Comparison of ENCODE assay signal across 18 mouse cellular contexts in genomic region chr1:184622462-184622861, GRCm38 (mm10).
DNase-seq lines count a peak whose midpoint lies in the region; ATAC-seq and TF ChIP-seq lines count a peak whose summit lies in the region.
"Had no signal": no experiment of that assay in that cellular context is flagged by ENCODE, and none has a peak within 500 bp of the region (broad histone marks: within the 10 kb centered on the region; RNA-seq: fewer than 3 reads in every experiment).

No protein-coding gene starts in this region.

- H3K9me3 ChIP-seq in intestine, embryonic 15.5 days: no peaks in the 10 kb centered on the region
- no peaks in the 10 kb centered on the region for H3K9me3 ChIP-seq in intestine, postnatal 0 days (ENCODE audit: control insufficient read depth)
- H3K9me3 ChIP-seq in lung, postnatal 0 days (ENCODE audit: low read length): no peaks in the 10 kb centered on the region
- no peaks in the 10 kb centered on the region for H3K9me3 ChIP-seq in stomach, postnatal 0 days (ENCODE audit: control insufficient read depth, low read length)
- H3K9me3 ChIP-seq: embryonic facial prominence, embryonic 12.5 days; heart, embryonic 10.5 days; hindbrain, embryonic 15.5 days; limb, embryonic 13.5 days; midbrain, embryonic 12.5 days had no signal

- no peak for TF ChIP-seq CTCF in intestine, postnatal 0 days (IDR thresholded peaks at IDR 0.05; ENCODE audit: low read depth)
- TF ChIP-seq CTCF in lung, postnatal 0 days (IDR thresholded peaks at IDR 0.05): no peak
- no peak for TF ChIP-seq CTCF in stomach, postnatal 0 days (IDR thresholded peaks at IDR 0.05; ENCODE audit: low read depth)

- H3K4me3 ChIP-seq in intestine, embryonic 15.5 days (replicated peaks): no peak overlapping the region
- no peak overlapping the region for H3K4me3 ChIP-seq in intestine, postnatal 0 days (ENCODE audit: low read depth, low read length)
- no peak overlapping the region for H3K4me3 ChIP-seq in lung, postnatal 0 days (ENCODE audit: low read depth, low read length)
- no peak overlapping the region for H3K4me3 ChIP-seq in stomach, postnatal 0 days (ENCODE audit: low read depth, low read length)
- H3K4me3 ChIP-seq: embryonic facial prominence, embryonic 12.5 days; heart, embryonic 10.5 days; hindbrain, embryonic 15.5 days; limb, embryonic 13.5 days; midbrain, embryonic 12.5 days had no signal

- peak; percentile 31; the same call in 1 of the 2 replicates for ATAC-seq in intestine, embryonic 15.5 days
- no peak for ATAC-seq in intestine, postnatal 0 days
- peak; percentile 69 for ATAC-seq in lung, postnatal 0 days
- ATAC-seq in stomach, postnatal 0 days (ENCODE audit: low FRiP score, low TSS enrichment): peak; percentile 24; the same call in 1 of the 2 replicates
- ATAC-seq: forebrain, embryonic 14.5 days had no signal

- DNase-seq in lung, postnatal 0 days (ENCODE audit: low spot score): peak; percentile 39
- DNase-seq in lung, adult 18-20 months: no peak
- peak; percentile 25 for DNase-seq in lung, postnatal 10 days
- no peak for DNase-seq in stomach, postnatal 0 days (ENCODE audit: low spot score)
- no peak for DNase-seq in embryo, embryonic 10.5 days (ENCODE audit: low spot score)
- DNase-seq in heart, adult 9 months (ENCODE audit: low spot score in 2 of 2): no peak
- DNase-seq: cerebellum, adult 8-10 months; gastrocnemius, postnatal 25 days; kidney, adult 8-10 months; right cerebral cortex, postnatal 4 days had no signal

- no peak for TF ChIP-seq EP300 in lung, postnatal 0 days (IDR thresholded peaks at IDR 0.05)
- TF ChIP-seq EP300 in stomach, postnatal 0 days (optimal IDR thresholded peaks at IDR 0.05): no peak

- 53% methylated on average over 3 of the region's 3 CpGs for WGBS in intestine, embryonic 15.5 days
- WGBS in intestine, postnatal 0 days: 81% methylated on average over 3 of the region's 3 CpGs
- 59% methylated on average over 3 of the region's 3 CpGs for WGBS in lung, postnatal 0 days
- 55% methylated on average over 3 of the region's 3 CpGs for WGBS in stomach, postnatal 0 days

- H3K27me3 ChIP-seq in intestine, embryonic 15.5 days (replicated peaks): no peaks in the 10 kb centered on the region
- H3K27me3 ChIP-seq in intestine, postnatal 0 days (replicated peaks; ENCODE audit: control insufficient read depth, insufficient read depth, low read length): no peaks in the 10 kb centered on the region
- H3K27me3 ChIP-seq in lung, postnatal 0 days (replicated peaks; ENCODE audit: insufficient read depth, low read length): no peaks in the 10 kb centered on the region
- H3K27me3 ChIP-seq in stomach, postnatal 0 days (ENCODE audit: control insufficient read depth, insufficient read depth, low read length): no peaks in the 10 kb centered on the region
- H3K27me3 ChIP-seq: embryonic facial prominence, embryonic 12.5 days; hindbrain, embryonic 15.5 days; midbrain, embryonic 12.5 days had no signal

- no peaks in the 10 kb centered on the region for H3K36me3 ChIP-seq in intestine, embryonic 15.5 days
- no peaks in the 10 kb centered on the region for H3K36me3 ChIP-seq in intestine, postnatal 0 days (ENCODE audit: control insufficient read depth, insufficient read depth)
- H3K36me3 ChIP-seq in lung, postnatal 0 days (ENCODE audit: insufficient read depth, low read length): no peaks in the 10 kb centered on the region
- H3K36me3 ChIP-seq in stomach, postnatal 0 days (ENCODE audit: control insufficient read depth, insufficient read depth, low read length): no peaks in the 10 kb centered on the region
- H3K36me3 ChIP-seq: embryonic facial prominence, embryonic 12.5 days; heart, embryonic 10.5 days; hindbrain, embryonic 15.5 days; limb, embryonic 13.5 days; midbrain, embryonic 12.5 days had no signal

- peaks cover 4% of the 10 kb centered on the region; the same call in 1 of the 2 replicates for H3K4me1 ChIP-seq in intestine, embryonic 15.5 days (replicated peaks)
- H3K4me1 ChIP-seq in intestine, postnatal 0 days (replicated peaks; ENCODE audit: control insufficient read depth, insufficient read depth, low read length): no peaks in the 10 kb centered on the region
- no peaks in the 10 kb centered on the region for H3K4me1 ChIP-seq in lung, postnatal 0 days (ENCODE audit: insufficient read depth, low read depth, low read length)
- no peaks in the 10 kb centered on the region for H3K4me1 ChIP-seq in stomach, postnatal 0 days (replicated peaks; ENCODE audit: control insufficient read depth, insufficient read depth)
- H3K4me1 ChIP-seq: embryonic facial prominence, embryonic 12.5 days; heart, embryonic 10.5 days; hindbrain, embryonic 15.5 days; limb, embryonic 13.5 days; midbrain, embryonic 12.5 days had no signal

- 0 out of 2 replicates have a peak overlapping the region, but pooled peaks have one; percentile 17 for H3K27ac ChIP-seq in intestine, embryonic 15.5 days
- H3K27ac ChIP-seq in intestine, postnatal 0 days (ENCODE audit: low read depth, low read length): no peak overlapping the region
- no peak overlapping the region for H3K27ac ChIP-seq in lung, postnatal 0 days (ENCODE audit: low read length)
- peak overlapping the region; percentile 31; the same call in 1 of the 2 replicates for H3K27ac ChIP-seq in stomach, postnatal 0 days (replicated peaks)
- H3K27ac ChIP-seq: embryonic facial prominence, embryonic 12.5 days; heart, embryonic 10.5 days; hindbrain, embryonic 15.5 days; limb, embryonic 13.5 days; midbrain, embryonic 12.5 days had no signal

- H3K9ac ChIP-seq in intestine, embryonic 15.5 days: no peak overlapping the region
- H3K9ac ChIP-seq in intestine, postnatal 0 days (ENCODE audit: low read depth, low read length): no peak overlapping the region
- no peak overlapping the region for H3K9ac ChIP-seq in lung, postnatal 0 days (replicated peaks; ENCODE audit: low read depth)
- H3K9ac ChIP-seq in stomach, postnatal 0 days (ENCODE audit: low read length): no peak overlapping the region
- H3K9ac ChIP-seq: embryonic facial prominence, embryonic 12.5 days; hindbrain, embryonic 15.5 days; limb, embryonic 13.5 days; midbrain, embryonic 12.5 days had no signal

- H3K4me2 ChIP-seq in intestine, embryonic 15.5 days (replicated peaks): no peak overlapping the region
- no peak overlapping the region for H3K4me2 ChIP-seq in intestine, postnatal 0 days (replicated peaks; ENCODE audit: low read depth)
- no peak overlapping the region for H3K4me2 ChIP-seq in lung, postnatal 0 days (replicated peaks; ENCODE audit: low read depth, low read length)
- no peak overlapping the region for H3K4me2 ChIP-seq in stomach, postnatal 0 days (replicated peaks; ENCODE audit: low read depth)
- H3K4me2 ChIP-seq: embryonic facial prominence, embryonic 12.5 days; hindbrain, embryonic 15.5 days; limb, embryonic 13.5 days; midbrain, embryonic 12.5 days had no signal

Comparison
In these comparisons a context has a peak if more than half of its experiments do, and no peak if none do; other contexts are left out.
1. H3K27ac ChIP-seq: peak in intestine, embryonic 15.5 days (single experiment) and stomach, postnatal 0 days (single experiment); none in intestine, postnatal 0 days (single experiment) and lung, postnatal 0 days (single experiment).
2. DNase-seq: peak in lung, postnatal 0 days (single experiment) and lung, postnatal 10 days (single experiment); none in lung, adult 18-20 months (0 of 2), stomach, postnatal 0 days (single experiment), embryo, embryonic 10.5 days (single experiment) and heart, adult 9 months (0 of 2).